Mouse (Mus musculus) forebrain, embryonic 14.5 days (tissue): ENCODE data around the gene Irak3. TPM values are rescaled to one million over a fixed set of nuclear protein-coding genes. Genes with fewer than 3 reads are reported as not detected.
A peak's percentile ranks its signal among the peaks of the same experiment; 100 is the strongest.

Experiments
- ATAC-seq: fragments of 200-750 bp; cut with Nextera tagmentation; 2 replicates; pipeline ENCODE4 v1.8.0; 2017; ENCODE audit warnings: mild to moderate bottlenecking, moderate library complexity
- DNase-seq: peaks from one replicate; pipeline ENCODE4 v3.0.0-alpha.2; 2015; ENCODE audit warnings: low spot score
- H3K27ac ChIP-seq: fragments of 300-500 bp; sonication (generic); 2 replicates; pipeline ENCODE4 v1.5.1; 2014; ENCODE audit warnings: low read depth, mild to moderate bottlenecking, control low read depth, low read length, moderate library complexity
- H3K27me3 ChIP-seq: fragments of 300-500 bp; sonication (generic); replicated peaks from 2 replicates; pipeline ENCODE4 v1.6.1; 2014; ENCODE audit warnings: low read length, control low read depth, mixed read lengths; ENCODE audit not compliant: control insufficient read depth, insufficient read depth
- H3K36me3 ChIP-seq: fragments of 300-500 bp; sonication (generic); 2 replicates; pipeline ENCODE4 v1.6.1; 2014; ENCODE audit warnings: low read length, control low read depth; ENCODE audit not compliant: control insufficient read depth, insufficient read depth
- H3K4me1 ChIP-seq: fragments of 300-500 bp; sonication (generic); 2 replicates; pipeline ENCODE4 v1.6.1; 2014; ENCODE audit warnings: antibody characterized with exemption, low read length, control low read depth; ENCODE audit not compliant: control insufficient read depth, insufficient read depth
- H3K4me2 ChIP-seq: fragments of 300-500 bp; sonication (generic); 2 replicates; pipeline ENCODE4 v1.6.1; 2014; ENCODE audit warnings: mild to moderate bottlenecking, control low read depth, low read length
- H3K4me3 ChIP-seq: fragments of 300-500 bp; sonication (generic); 2 replicates; pipeline ENCODE4 v1.5.1; 2014; ENCODE audit warnings: low read depth, low read length, control low read depth
- H3K9ac ChIP-seq: fragments of 300-500 bp; sonication (generic); 2 replicates; pipeline ENCODE4 v1.6.1; 2014; ENCODE audit warnings: mild to moderate bottlenecking, low read length, control low read depth, moderate library complexity
- H3K9me3 ChIP-seq: fragments of 300-500 bp; sonication (generic); replicated peaks from 2 replicates; pipeline ENCODE4 v1.6.1; 2016; ENCODE audit warnings: low read length, control low read depth, mixed read lengths; ENCODE audit not compliant: control insufficient read depth
- WGBS: fragments of 180-500 bp; shearing (Covaris S2); extraction: QIAGEN DNeasy Blood & Tissue Kit; methylation state at CpG from one replicate; pipeline ENCODE4 v1.1.7; 2014; 5-methylcytosine and 5-hydroxymethylcytosine counted together
- polyA plus RNA-seq: library from polyadenylated mRNA; unstranded; fragments of >200 nt; fragmentation: Nextera tagmentation; extraction: Ambion mirVana; gene quantifications from 2 replicates; pipeline ENCODE4 v1.2.1, GENCODE M21; 2014

The Irak3 gene
- polyA plus RNA-seq, 1 experiment from 2014 or later = 0.27 TPM

DNA sequence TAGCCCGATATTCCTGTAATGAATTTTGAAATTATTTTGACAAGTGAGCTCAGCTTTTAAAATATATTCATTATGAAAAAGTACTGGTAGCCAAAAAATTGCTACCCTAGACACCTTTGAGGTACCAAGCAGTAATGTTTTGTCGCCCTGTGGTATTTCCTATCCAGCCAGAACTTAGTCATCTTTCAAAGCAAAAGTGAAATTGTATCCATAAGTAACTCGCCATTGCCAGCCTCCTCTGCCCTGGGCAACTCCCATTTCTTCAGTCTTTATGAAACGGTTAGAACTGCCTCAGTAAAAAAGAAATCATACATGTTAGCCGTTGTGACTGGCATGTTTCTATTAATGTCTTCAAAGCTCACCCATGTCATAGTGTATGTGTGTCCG lies 7.6 kb upstream of the Irak3 start:
- DNase-seq (no peak), ATAC-seq (no peak)
- Histone ChIP-seq H3K9me3 (no peaks in the 10 kb centered on the region), H3K9ac (peak overlapping the region; percentile 87; the same call in 1 of the 2 replicates), H3K4me1 (peaks cover 5% of the 10 kb centered on the region; the same call in 1 of the 2 replicates), H3K4me2 (peak overlapping the region; percentile 69), H3K36me3 (no peaks in the 10 kb centered on the region), H3K27me3 (no peaks in the 10 kb centered on the region), H3K4me3 (peak overlapping the region; percentile 86), H3K27ac (no peak overlapping the region)
- 74% methylated on average over 6 of the region's 6 CpGs for WGBS

DNA sequence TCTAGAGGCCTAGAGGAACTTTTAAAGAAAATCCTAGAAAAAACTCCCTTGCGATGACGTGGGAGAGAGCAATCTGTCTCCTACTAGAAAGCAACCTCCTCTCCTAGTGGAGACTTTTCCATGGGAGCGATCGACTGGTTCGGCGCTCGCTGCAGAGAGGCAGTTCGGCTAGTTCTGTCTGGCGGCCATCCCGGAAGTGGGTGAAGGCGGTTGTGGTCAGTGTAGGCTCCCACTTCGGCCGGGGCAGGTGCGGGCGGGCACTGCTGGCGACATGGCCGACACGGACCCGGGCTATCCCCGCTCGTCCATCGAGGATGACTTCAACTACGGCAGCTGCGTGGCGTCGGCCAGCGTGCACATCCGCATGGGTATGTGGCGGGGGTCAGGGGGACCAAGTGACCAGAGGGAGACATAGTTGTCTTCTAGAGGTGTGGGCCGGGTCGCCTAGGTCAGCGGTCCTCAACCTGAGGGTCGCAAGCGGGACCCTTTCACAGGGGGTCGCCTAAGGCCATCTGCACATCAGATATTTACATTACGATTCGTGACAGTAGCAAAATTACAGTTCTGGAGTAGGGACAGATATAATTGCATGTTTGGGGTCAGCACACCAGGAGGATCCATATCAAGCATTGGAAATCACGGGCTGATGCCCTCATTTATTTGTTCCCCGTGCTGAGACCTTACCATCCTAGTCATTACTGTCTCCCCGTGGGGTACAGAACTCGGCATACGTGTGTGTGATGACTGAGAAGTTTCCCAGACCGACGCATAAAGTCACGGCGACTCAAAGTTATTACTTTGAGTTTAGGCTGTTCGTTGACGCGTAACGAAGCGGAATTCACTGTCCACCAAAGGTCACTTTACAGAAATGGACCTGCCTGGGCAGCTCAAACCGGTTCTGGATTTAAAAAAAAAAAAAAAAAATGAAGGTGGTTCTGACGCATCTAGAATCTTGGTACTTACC lies 6.9 kb upstream of the Irak3 start:
- WGBS = 5% methylated on average over 52 of the region's 53 CpGs
- Histone ChIP-seq H3K4me3 (peak overlapping the region; percentile 86), H3K4me1 (peaks cover 5% of the 10 kb centered on the region; the same call in 1 of the 2 replicates), H3K4me2 (peak overlapping the region; percentile 69), H3K27me3 (no peaks in the 10 kb centered on the region), H3K9me3 (no peaks in the 10 kb centered on the region), H3K27ac (no peak overlapping the region; the same call in 1 of the 2 replicates), H3K9ac (peak overlapping the region; percentile 87), H3K36me3 (no peaks in the 10 kb centered on the region)
- DNase-seq (peak; percentile 92), ATAC-seq (peak; percentile 95)

DNA sequence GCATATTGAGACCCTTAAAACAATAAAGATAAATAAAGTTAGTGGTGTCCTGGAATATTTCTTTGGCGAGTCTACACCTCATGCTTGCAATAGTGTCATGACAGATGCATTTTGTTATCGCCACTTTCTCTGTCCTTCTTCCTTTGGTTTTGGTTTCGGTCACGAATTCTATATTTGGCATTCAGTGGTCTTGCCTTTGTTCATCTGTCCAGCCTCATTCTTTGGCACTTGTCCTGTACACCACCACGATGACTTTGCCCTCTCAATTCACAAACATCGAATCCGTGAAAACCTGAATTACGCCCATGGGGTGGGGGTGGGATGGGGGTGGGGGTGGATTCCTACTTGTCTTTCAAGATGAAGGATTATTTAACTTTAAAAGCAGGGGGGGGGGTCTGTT lies 6.1 kb upstream of the Irak3 start:
- Histone ChIP-seq H3K9me3 (no peaks in the 10 kb centered on the region), H3K4me3 (no peak overlapping the region), H3K36me3 (no peaks in the 10 kb centered on the region), H3K27ac (no peak overlapping the region), H3K27me3 (no peaks in the 10 kb centered on the region), H3K9ac (no peak overlapping the region), H3K4me2 (no peak overlapping the region), H3K4me1 (peaks cover 5% of the 10 kb centered on the region; the same call in 1 of the 2 replicates)
- 90% methylated on average over 8 of the region's 8 CpGs for WGBS
- DNase-seq (no peak), ATAC-seq (no peak)

DNA sequence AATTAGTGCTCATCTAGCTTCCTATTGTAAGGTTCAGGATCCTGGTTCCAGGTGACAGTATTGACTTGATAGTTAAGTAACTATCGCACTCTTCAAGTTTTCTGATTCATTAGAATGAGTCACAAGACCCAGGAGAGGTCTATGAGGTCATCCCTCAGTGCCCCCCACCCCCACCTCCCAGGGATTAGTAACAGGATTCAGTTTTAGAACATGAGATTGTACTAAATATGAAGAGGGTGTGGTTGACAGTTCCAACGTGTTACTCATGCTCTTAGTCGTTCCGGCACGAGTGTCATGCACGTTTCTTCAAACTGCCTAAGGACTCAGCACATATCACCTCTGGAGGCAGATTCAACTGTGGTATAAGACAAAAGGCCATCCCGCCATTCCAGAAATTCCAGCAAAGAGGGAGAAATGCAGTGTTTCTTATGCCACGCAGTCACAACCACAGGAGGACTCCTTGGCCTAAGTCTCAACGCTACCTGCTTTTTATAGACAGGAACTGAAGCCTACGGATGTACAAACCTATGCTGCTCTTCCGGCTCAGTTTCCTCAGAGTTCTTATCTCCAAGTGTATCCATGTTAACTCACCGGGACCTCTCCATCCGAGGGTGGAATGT lies 2.8 kb upstream of the Irak3 start:
- Histone ChIP-seq H3K36me3 (no peaks in the 10 kb centered on the region), H3K27ac (no peak overlapping the region), H3K4me2 (no peak overlapping the region), H3K4me1 (peaks cover 5% of the 10 kb centered on the region), H3K9ac (no peak overlapping the region), H3K4me3 (no peak overlapping the region), H3K9me3 (no peaks in the 10 kb centered on the region), H3K27me3 (peaks cover 14% of the 10 kb centered on the region)
- ATAC-seq = no peak
- WGBS = 84% methylated on average over 13 of the region's 13 CpGs
- DNase-seq = no peak

DNA sequence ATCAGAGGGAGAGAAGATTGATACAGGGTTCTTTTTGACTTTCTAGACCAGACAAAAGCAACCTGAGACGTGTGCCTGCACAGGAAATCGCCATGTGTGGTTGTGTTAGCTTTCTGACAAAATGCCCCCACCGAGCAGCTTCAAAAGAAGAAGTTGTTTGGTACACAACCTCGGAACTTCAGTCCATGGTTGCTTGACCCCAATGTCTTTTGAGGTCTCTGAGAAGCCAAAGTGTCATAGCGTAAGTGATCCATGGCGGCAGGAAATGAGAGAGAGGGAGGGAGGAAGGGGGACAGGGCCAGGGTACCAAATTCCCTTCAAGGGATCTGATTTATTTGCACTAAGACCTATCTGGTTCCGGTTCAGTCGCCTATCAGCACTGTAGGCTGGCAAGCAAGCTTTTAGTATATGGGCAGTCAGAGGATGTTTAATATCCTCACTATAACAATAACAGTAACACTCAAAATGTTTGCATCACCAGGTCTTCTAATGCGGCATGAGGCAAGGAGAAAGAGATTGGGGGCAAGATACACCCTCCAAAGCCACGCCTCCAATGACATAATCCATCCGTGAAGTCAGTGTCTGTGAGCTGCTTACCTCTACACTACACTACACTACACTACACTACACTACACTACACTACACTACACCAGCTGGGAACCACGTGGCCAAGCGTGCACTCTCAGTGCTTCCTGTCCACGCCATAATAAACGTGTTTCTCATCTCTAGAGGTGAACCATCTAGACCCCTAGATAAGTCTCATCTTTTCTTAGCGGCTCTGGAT lies 729 bp upstream of the Irak3 start:
- Histone ChIP-seq H3K36me3 (no peaks in the 10 kb centered on the region), H3K27ac (no peak overlapping the region), H3K4me1 (peaks cover 4% of the 10 kb centered on the region), H3K27me3 (peaks cover 14% of the 10 kb centered on the region), H3K4me2 (no peak overlapping the region), H3K9me3 (no peaks in the 10 kb centered on the region), H3K4me3 (no peak overlapping the region), H3K9ac (no peak overlapping the region)
- ATAC-seq = no peak
- no peak for DNase-seq
- WGBS = 75% methylated on average over 16 of the region's 16 CpGs

DNA sequence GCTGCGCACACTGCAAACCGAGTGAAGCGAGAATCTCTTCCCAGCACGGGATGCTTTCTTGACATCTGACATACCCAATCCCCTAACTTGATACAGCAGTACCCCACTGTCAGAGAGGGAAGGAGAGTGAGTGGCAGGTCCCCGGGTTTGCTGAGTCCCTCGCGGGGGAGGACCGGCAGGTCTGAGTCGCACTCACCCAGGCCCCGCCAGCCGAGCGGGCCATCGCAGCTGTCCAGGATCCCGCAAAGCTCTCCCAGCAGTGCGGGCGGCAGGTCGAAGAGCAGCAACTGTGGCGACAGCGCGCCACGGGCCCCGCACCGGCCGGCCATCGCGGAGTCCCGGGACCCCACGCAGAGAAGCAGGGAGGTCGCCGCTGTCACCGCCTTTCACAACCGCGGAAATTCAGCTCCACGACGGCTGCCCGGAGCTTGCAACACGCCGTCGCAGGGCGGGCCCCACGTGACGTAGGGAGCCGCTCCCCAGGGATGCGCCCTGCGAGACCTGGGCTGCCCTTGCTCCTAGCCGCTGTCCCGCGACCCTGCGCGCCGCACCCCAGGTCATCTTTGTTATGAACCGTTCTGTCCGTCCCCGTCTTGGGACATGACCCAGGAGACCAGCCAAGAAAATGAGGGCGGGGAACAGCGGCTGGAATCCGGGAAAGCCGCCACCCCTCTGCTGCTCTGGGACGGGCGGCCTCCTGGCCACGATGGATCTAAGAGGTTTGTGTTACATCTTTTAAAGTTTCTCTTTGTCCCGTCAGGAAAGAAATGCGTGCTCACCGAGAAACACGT lies 604 bp downstream of the Irak3 start, which contains the start of gene Tmbim4:
Gene Tmbim4 (plus strand): TSS at position 460 of the 791 bp plus-strand sequence.
- Histone ChIP-seq H3K36me3 (no peaks in the 10 kb centered on the region), H3K9ac (peak within 1 kb of the TSS; percentile 46), H3K9me3 (no peaks in the 10 kb centered on the region), H3K27me3 (peaks cover 14% of the 10 kb centered on the region), H3K27ac (no peak within 1 kb of the TSS), H3K4me1 (peaks cover 4% of the 10 kb centered on the region), H3K4me3 (peak within 1 kb of the TSS; percentile 42), H3K4me2 (peak within 1 kb of the TSS; percentile 73)
- DNase-seq (peak; percentile 17), ATAC-seq (peak; percentile 52; the same call in 1 of the 2 replicates)
- 2% methylated on average over 61 of the region's 65 CpGs for WGBS

DNA sequence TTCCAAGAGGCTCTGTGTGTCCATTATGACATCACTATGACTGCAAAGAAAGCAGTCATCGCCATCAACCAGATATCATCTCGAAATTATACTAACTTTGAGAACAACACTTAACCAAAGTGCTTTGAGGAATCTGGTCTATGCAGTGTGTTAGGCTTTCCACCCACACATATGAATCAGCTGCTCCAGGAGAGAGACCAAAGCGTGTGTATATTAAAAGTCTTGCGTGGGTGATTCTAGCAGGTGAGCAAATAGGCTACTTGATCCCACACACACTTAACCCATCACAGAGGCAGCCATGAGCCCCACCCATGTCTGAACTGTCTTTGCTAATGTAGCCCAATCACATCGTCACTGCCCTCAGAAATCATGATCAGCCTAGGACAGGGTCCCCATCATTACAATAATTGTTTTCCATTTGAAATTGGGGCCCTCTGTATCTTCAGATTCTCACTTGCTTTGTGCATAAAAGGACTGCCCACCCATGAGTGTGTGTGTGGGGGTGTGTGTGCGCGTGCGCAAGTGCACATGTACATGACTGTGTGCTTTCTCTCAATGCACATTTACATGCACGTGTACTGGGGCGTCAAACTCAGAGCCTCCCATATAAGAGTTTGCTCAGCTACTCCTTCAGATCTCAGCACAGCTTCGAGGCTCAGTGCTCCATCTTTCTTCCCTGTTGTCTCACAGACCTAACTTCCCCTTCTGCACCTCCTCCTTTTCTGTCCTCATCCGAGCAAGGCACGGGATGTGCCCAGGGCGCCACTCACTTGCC lies 4.7 kb downstream of the Irak3 start:
- 81% methylated on average over 14 of the region's 14 CpGs for WGBS
- no peak for DNase-seq
- no peak for ATAC-seq

More for the DNA sequence above, 4.7 kb downstream of the Irak3 start:
- Histone ChIP-seq H3K4me2 (no peak overlapping the region), H3K27me3 (peaks cover 9% of the 10 kb centered on the region), H3K9ac (no peak overlapping the region), H3K4me1 (peaks cover 4% of the 10 kb centered on the region), H3K4me3 (no peak overlapping the region), H3K36me3 (no peaks in the 10 kb centered on the region), H3K27ac (no peak overlapping the region), H3K9me3 (no peaks in the 10 kb centered on the region)
